Mouse (Mus musculus) gastrocnemius, adult 18-20 months (tissue): ENCODE measurements around the gene Wls. TPM values are rescaled to one million over a fixed set of nuclear protein-coding genes. Genes with fewer than 3 reads are reported as not detected.

Experiments
- DNase-seq: peaks from one replicate; pipeline ENCODE4 v3.0.0; 2021; ENCODE audit warnings: low spot score
- long read RNA-seq, 2 experiments: library from polyadenylated mRNA; stranded (forward); transcript quantifications; one replicate each; pipeline ENCODE4 v2.0.0; 2021
- total RNA-seq, 2 experiments: library from RNA; stranded (reverse); gene quantifications; 2 replicates each; pipeline ENCODE4 v1.2.3; 2021

The Wls gene
- 10 to 100 TPM; 21.8 to 27.0 TPM for total RNA-seq
- long read RNA-seq, experiment 1, transcript Wls-201 (12 exons, 3,559 nt), result major isoform, 31 of 43 reads
- long read RNA-seq, experiment 1, partial matches to known transcripts, result 1 of 43 reads
- long read RNA-seq, experiment 1, other reads (novel, unspliced or antisense), result 4 of 43 reads
- long read RNA-seq, experiment 2, transcript Wls-201 (12 exons, 3,559 nt), result major isoform, 14 of 19 reads
- long read RNA-seq, experiment 2, partial matches to known transcripts, result 2 of 19 reads
- long read RNA-seq, experiment 2, other reads (novel, unspliced or antisense), result 2 of 19 reads

DNA sequence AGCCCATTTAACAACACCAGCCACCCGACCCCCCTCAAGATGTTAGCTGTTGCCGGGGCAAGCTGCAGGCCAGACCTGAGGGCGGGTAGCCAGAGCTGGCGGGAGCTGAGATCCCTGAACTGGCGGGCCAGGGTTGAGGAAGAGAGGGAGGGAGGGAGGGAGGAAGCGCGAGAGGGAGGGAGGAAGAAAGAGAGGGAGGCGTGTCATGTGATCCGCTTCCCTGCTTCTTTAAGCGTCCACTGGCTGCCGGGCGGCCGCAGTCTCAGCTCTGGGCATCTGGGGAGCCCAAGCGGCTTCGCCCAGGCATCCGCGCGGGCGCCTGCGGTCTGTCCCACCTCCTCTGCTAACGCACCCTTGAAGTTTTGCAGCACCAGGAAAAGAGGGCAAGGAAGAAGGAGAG lies at the start of gene Wls:
Wls (plus strand) TSS at position 192 of the 400 bp plus-strand sequence.
- DNase-seq, result peak; percentile 71

DNA sequence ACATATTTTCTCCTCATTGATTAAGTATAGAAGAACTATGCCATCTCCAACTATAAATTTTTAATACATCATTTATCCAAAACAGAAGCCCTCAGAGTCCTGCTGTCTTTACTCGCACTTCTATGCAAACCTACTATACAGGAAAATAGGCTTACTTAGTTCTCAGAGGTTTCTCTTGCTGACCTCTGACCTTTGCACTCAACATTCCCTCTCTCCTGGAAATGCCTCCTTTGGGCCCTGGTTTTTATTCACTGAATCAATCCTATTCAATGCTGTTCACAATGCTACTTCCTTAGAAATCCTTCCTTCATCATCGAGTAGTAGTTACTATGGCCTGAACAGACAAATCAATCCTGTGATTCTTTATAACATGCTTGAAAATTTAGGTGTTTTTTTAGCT lies 49.7 kb upstream of the Wls start:
- no peak for DNase-seq

DNA sequence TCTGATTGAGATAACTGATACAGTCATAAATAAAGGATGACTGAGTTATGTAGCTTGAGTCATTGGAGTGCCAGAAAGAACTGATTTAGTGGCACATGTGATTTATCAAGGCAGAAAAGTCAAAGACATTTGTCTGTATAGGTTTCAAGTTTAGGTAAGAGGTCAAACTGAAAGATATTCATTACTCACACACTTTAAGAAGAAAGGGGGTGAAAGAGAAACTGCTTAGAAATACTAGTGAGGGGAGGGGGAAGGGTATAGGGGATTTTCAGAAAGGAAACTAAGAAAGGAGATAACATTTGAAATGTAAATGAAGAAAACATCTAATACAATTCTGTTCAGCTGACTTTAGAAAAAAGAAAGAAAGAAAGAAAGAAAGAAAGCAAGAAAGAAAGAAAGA lies 7.9 kb upstream of the Wls start:
- DNase-seq, result no peak

DNA sequence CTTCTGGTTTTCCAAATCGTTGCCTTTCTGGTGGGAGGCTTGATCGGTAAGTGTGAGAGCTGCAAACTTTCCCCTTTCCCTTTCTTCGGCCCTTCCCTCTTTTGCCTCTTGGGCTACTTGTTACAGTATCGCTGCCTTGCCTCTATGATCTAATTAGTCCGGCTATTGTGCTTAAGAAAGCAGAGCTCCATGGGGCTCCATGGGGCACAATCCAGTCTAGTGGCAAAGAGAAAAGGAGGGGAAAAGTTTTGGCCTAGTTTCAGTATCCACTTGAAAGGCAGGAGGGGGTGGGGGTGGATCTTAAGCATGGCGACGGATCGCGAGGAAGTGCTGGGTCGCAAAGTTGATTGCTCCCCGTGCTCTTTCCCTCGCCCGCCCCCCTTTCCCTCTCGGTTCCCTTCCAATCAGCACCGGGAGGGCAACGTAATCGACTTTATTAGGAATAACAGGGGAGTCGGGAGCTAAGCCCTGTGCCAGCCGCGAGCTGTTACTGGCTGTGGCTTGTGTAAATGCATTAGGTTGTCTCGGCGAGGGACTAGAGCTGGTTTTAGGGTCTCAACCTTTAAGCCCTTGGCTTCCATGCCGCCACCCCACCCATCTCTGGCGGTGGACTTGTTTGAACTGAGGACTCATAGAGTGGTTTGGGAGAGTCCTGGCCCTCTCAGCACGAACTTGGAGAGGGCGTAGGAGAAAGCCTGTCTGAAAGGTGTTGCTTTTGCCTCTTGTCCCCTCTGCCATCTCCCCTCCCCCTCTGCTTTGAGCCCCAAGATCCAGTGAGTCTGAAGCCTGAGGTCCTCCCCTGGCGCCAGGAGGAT lies 737 bp downstream of the Wls start:
- DNase-seq, result peak; percentile 68

DNA sequence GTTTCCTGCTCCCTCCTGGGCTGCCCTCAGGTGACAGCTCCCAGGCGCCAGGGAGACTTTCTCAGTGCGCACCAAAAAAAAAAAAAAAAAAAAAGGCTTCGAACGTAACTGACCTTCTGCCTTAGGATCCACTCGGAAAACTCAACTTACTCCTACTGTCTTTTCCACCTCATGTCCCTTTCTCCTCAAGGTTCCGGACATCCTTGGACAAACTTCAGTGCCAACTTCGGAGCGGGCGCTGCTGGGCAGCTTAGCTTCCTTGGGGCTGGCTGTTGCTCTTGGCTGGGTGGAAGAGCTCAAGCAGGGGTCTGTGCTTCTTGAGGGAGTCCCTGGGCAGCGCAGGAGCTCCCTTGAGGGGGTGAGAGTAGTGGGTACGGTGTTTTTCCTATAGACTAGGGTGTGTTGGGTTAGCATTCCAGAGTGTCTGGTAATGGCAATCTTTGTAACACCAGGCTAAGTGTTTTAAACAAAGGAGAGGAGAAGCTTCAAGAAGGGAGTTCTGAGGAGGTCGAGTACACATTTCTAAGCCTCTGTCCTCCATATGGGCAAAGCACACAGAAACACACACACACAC lies 1.4 kb downstream of the Wls start:
- DNase-seq, result peak; percentile 4

DNA sequence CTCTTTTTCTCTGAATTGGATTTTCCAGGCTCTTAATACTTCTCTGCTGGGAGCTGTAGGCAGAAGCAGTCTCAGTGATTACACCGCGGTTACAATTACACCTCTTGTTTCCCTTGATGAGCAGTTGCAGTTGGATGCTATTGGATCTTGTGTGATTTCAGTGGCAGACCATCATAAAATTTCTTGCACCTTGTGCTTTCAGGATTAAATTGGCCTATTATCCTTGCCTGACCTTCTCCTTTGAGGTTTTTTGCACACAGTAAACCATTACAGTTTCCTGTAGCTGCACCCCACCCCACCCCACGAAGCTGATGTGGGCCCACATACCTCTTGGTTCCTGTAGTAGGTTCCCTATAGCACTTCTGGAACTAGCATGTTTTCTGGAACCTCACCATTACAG lies 2.0 kb downstream of the Wls start:
- peak; percentile 6 for DNase-seq

DNA sequence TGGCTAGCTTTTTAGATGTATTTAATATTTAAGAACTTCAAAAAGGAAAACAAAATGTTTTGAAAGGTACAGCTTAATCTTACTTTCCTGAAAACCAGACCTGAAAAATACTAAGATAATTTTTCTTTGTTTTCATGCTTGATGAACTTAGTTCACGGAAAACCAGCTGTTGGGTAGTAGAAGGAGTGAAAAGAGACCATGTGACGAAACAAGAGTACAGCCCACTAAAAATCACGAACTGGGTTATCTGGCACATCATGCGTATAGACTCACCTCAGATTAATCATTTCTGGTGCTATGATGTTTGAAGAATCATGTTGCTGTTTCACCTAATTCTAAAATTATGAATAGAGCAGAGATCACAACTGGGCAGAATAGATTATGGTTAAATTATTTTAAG lies 3.7 kb downstream of the Wls start:
- no peak for DNase-seq

DNA sequence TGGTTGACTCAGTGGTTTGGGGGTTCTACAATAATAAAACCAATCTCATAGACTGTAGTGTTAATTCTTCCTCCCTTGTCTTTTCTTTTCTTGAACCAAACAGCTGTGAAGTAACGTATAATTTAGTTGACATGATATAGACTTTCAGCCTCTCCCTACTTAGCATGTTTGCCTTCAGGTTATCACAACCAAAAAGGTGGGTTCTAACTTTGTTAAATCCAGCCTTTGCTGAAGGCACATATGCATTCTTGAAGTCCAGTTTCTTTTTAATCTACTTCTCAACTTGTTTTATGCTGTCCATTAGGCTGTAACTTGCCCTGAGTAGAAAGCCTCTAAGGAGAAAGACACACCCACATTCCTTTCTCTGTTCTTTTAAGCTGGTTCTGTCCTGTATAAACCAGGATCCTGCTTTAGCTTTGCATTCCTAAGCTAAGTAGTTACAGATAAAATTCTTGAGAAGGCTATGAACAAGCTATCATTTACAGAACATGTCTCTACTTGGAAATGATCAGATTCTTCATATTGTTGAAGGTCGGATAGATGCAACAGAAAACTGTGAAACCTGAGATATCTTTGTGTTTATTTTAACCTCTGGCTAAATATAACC lies 8.0 kb downstream of the Wls start:
- DNase-seq, result no peak

DNA sequence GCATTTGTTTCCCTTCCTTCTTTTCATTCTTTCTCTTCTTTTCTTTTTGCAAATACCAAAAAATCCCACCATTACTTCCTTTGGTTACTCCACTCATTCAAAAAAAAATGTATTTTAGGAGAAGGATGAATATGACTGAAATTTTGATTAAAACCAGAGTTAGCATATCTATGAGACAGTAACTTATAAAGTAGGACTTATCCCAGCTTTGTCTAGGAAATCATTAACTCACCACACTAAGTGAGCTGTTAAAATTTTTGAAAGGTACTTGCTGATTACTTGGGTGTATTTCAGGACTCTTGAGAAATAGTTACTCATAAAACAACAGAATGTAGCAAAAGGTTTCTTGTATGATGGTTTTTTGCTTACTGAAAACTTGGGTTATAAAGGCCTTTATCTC lies 8.7 kb downstream of the Wls start:
- no peak for DNase-seq

DNA sequence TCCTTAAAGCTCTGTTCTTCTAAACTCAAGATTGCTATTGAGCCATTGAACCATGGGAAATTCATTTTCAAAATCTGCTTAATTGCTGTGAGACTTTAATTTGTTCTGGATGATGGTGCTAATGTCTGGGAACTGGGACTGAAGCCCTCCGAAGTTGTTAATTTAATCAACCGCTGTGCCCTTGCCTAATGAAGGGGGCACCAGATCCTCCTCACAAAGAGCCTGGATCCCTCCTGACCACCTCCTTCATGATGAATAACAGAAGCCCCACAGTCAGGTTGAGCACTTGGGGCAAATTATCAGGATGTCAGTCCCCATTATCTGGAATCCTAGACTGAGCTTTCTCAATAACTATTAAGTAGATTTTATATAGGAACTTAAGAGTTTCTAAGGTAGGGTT lies 12.0 kb downstream of the Wls start:
- DNase-seq, result no peak

DNA sequence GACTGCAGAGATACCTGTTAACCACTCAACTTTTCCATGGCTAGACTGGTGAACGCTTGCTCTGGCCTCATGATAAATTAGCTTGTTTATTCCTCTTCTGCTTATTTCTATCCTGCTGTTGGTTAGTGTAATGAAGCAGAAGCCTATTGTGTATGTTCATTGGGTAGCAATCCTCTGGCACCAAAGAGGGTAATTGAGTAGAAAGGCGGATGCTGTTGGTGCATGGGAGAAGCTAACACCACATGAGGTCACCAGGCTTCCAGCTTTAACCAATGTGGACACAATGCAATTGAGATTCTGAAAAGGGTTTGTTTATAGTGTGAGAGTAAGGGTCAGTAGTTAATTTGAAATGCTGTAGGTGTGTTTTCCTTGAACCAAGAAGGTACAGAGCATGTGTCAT lies 12.5 kb downstream of the Wls start:
- no peak for DNase-seq

DNA sequence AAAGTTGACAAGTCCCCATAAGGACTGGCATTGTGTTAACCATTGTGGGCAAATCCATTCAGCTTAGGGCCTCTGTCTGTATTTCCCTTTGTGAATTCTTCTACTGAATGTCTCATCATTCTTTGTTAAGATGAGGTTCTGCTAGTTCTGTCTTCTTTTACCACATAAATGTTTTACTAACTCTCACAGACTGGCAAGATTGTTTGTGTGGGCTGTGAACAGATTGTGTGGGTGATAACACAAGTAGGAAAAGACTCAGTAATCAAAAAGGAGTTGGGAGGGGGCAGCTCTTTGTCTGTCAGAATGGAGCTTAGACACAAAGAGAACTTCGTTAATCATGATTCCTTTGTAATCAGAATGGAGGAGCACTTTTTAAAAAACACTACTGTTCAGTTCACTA lies 17.6 kb downstream of the Wls start:
- no peak for DNase-seq

DNA sequence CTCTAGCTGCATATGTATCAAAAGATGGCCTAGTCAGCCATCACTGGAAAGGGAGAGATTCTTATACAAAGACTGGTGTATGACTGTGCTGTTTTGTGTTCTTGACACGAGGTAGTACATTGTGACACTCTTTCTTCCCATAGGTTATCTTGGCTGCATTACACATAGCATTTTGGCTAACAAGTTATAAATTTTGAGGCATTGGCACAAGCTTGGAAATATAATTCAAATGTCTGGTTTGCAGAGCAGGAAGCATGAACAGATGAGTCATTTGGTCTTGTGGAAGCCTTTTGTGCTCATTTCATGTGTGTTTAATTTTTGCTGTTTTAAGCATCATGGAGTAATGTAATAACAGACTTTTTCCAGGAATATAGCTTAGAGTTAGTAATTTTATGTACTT lies 26.2 kb downstream of the Wls start:
- DNase-seq, result no peak

DNA sequence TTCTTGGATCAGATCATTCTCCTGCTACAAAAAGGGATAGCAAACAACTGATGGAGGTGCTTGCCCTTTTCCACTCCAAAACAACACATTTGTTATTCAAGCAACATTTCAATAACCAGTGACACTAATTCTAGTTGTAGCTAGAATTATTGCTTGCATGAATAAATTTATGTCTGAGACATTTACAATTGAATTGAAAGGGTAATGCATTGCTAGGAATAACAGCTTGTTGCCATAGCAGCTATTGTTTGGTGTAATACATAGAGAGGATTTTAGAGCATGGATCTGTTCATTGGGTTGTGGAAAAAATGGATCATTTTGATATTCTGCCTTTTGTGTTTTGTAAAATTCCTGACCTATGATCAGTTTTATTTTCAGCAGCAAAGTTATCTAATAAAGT lies 39.5 kb downstream of the Wls start:
- no peak for DNase-seq

DNA sequence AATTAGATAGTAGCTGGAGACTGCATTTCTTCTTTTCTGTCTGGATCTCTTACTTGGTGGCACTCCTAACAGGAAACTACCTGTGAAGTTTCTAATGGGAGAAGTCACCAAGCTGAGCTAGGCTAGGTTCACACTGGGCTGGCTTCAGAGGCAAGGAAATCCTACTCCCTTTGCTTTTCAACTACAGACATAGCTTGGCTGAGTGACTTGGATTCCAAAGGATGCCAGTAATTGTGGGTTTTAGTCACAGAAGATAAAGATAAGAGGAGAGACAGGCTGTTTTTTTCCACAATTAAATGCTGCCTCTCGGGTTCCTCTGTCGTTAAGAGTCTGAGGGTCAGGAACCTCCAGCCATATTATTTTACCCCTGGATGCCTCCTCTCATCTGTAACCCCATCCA lies 43.9 kb downstream of the Wls start:
- DNase-seq, result no peak

DNA sequence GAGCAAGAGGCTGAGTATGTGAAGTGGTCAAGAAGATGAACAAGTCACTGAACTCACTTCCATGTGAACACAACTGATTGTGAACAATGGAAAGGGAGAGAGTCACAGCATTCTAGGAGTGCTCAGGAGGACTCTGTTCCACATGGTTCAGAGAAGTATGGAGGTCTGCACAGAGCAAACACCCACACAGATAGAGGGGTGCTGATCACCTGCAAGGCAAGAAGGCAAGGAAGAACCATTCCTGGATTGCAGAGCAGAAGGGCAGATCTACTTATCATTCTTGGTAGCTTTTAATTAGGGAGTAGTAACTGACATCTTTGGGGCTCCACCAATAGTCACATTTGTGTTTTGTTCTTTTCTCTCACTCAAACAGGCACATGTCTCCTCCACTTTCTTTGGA lies 45.3 kb downstream of the Wls start:
- DNase-seq, result no peak

DNA sequence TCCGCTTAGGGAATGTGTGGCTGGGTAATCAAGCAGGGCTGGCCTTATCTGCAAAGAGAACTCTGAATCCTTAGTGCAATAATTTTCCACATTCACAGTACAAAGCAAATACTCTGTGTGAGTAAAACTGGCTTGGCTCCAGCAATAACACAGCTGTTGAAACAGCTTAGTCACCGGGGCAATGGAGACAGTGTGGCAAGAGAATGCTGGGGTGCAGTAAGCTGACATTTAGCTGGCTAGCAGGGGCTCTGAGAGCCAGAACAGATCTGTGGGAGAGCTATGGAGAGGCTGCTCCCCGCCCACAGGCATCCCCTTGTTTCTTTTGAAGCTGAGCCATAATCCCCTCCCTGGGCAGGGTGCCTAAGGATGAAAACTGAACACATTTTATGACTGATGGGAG lies 45.8 kb downstream of the Wls start:
- DNase-seq, result peak; percentile 73

DNA sequence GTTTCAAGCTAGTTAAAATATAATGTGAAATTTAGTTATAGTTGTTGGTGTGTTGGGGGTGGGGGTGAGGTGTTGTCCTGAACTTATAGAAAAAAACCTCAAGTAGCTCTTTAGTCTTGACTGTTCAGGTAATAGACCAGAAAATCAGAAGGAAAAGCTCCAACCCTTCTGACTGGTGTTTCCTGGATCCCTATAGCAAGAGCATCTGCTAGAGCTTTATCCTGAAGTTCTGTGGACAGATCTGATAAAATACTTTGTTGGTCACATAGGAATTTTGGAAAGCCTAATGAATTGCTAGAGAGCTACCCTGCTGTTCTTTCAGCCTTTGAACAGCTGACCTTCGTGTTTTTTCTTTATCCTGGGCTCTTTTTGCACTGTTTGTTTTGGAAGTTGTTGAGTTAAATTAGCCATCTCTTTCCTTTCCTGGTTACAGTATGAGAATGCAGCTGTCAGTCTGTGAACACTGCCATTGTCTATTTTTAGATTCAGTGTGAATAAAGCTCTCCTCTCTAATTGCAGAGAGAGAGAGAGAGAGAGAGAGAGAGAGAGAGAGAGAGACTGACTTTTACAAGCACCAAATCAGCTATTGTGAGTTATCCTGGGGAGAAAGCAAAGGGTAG lies 46.4 kb downstream of the Wls start:
- DNase-seq, result no peak

DNA sequence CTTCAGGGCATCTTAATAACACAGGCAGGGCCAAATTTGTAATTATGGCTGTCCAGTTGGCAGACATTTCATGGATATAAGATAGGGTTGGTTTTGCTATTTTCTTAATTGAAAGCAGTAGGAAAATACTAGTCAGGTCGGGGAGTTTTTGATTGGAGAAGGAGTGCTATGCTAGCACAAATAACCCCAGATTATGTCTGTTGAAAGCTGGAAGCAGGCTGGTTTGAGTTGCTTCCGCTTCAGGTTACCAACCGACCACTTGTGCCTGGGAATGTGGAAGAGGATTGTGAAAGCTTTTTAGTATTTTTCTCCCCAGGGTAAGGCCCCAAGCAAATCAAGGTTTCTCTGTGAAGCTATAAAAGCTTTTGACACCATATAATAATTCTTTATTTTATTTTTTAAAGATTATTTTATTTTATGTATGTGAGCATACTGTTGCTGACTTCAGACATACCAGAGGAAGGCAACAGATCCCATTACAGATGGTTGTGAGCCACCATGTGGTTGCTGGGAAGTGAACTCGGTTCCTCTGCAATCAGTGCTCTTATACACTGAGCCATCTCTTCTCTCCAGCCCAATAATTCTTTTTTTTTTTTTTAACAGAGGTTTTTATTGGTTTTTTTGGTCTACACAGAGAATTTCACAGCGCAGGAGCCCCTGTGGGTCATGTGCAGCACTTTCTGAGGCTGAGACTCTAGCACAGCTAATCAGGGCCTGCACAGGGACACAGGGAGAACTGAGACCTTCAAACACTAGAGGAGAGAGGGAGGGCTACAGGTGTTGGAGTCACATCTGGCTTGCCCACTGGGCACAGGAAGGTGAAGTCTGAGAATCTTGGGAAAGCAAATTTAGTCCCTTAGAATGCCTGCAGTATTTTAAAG lies 50.9 kb downstream of the Wls start:
- no peak for DNase-seq

DNA sequence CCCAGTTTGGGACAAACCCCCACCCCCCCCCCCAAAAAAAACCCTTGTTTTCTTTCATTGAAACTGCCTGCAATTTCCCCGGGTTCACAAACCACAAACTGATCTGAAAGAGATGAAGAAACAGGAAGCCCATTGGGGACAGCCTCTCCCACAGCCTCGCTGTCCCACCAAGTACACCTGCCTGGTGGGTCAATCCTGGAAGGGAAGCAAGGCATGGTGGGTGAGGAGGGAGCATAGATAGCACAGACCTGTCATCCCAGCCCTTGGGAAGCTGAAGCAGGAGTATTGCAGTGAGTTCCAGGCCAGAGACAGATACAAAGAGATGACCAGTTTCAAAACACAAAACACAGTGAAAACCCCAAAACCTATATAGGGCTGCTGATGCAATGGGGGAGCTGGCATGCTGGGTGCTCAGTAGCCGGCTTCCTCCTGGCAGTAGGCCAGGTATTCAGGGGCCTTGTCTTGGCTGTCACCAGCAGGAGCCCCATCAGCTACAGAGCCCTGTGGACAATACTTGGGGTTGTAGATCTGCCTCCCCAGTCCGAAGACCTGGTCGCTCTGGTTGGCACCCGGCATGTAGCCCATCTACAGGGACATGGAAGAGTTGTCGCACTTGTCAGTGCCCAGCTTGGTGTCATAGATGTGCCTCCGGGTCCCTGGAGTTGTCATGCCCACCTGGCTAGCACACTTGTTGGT lies 51.7 kb downstream of the Wls start:
- DNase-seq, result no peak
